Mouse (Mus musculus) heart, adult 2 months (tissue): ENCODE results near the gene Add2. TPM values are rescaled to one million over a fixed set of nuclear protein-coding genes. Genes with fewer than 3 reads are reported as not detected.
"Not testable (repeated sequence)": the region's sequence is repeated elsewhere in the genome, so short reads cannot be mapped to it uniquely, and the experiment has no call there.

Experiments
- DNase-seq, 2 experiments: peaks; one replicate each; pipeline ENCODE4 v3.0.0; 2021
- H3K27ac ChIP-seq: fragments of 200-600 bp; 2 replicates; pipeline ENCODE4 v1.8.1; 2022
- H3K27me3 ChIP-seq: fragments of 200-500 bp; 2 replicates; pipeline ENCODE4 v1.6.1; 2012; ENCODE audit warnings: mild to moderate bottlenecking, low read length, inconsistent platforms, mixed read lengths; ENCODE audit not compliant: control insufficient read depth, insufficient read depth
- H3K36me3 ChIP-seq: fragments of 200-500 bp; 2 replicates; pipeline ENCODE4 v1.6.1; 2012; ENCODE audit warnings: low read length, inconsistent platforms; ENCODE audit not compliant: control insufficient read depth, insufficient read depth
- H3K4me1 ChIP-seq: fragments of 200-500 bp; 2 replicates; pipeline ENCODE4 v1.6.1; 2011; ENCODE audit warnings: low read length; ENCODE audit not compliant: control insufficient read depth, insufficient read depth
- H3K4me3 ChIP-seq: fragments of 200-600 bp; 2 replicates; pipeline ENCODE4 v1.8.1; 2022
- H3K79me2 ChIP-seq: fragments of 200-500 bp; replicated peaks from 2 replicates; pipeline ENCODE4 v1.6.1; 2012; ENCODE audit warnings: mild to moderate bottlenecking, inconsistent platforms, low read length, moderate library complexity, mixed read lengths; ENCODE audit not compliant: control insufficient read depth, insufficient read depth
- H3K9ac ChIP-seq: fragments of 200-500 bp; 2 replicates; pipeline ENCODE4 v1.6.1; 2012; ENCODE audit warnings: low read depth, mild to moderate bottlenecking, control low read depth, inconsistent platforms, low read length, mixed read lengths
- CTCF ChIP-seq: fragments of 200-600 bp; IDR thresholded peaks from 2 replicates; pipeline ENCODE4 v1.8.1; 2022; ENCODE audit warnings: antibody characterized with exemption, mild to moderate bottlenecking, moderate library complexity
- EP300 ChIP-seq: fragments of 200-500 bp; IDR thresholded peaks from 2 replicates; pipeline ENCODE4 v1.6.1; 2011; ENCODE audit warnings: low read depth, low read length, control low read depth; ENCODE audit not compliant: insufficient read depth
- WGBS: fragments of 180-500 bp; shearing (Covaris S2); methylation state at CpG from one replicate; pipeline ENCODE4 v1.1.7; 2018; 5-methylcytosine and 5-hydroxymethylcytosine counted together
- intact Hi-C: fragments of 180-260 bp; cut with DNase I; formaldehyde crosslinking; loops from one replicate; pipeline ENCODE4 v1.15.1; 2025
- long read RNA-seq: library from polyadenylated mRNA; stranded (forward); transcript quantifications from one replicate; pipeline ENCODE4 v2.0.0, GENCODE M21; 2021
- polyA plus RNA-seq: library from polyadenylated mRNA; depleted of rRNA; stranded (reverse); fragments of >200 nt; gene quantifications from 2 replicates; pipeline ENCODE4 v1.2.3, GENCODE M21; 2012; rRNA removed
- total RNA-seq, 2 experiments: library from RNA; stranded (reverse); gene quantifications; 2 replicates each; pipeline ENCODE4 v1.2.3; 2021

The Add2 gene
- total RNA-seq (under 1 TPM; 0.16 to 0.39 TPM), polyA plus RNA-seq (0.25 and 0.47 TPM in 2 replicates)
- long read RNA-seq: 0 reads

GRCm38 (mm10) chr6:86028601-86029322 is at the start of gene Add2:
Gene Add2, plus strand, starts transcription at chr6:86028681.
- Histone ChIP-seq H3K4me1 (no peaks in the 10 kb centered on the region), H3K27ac (no peak within 1 kb of the TSS), H3K4me3 (peak within 1 kb of the TSS; percentile 39), H3K9ac (no peak within 1 kb of the TSS), H3K36me3 (no peaks in the 10 kb centered on the region), H3K27me3 (no peaks in the 10 kb centered on the region), H3K79me2 (no peaks in the 10 kb centered on the region)
- intact Hi-C loops: no loop called here
- WGBS: 2% methylated on average over 56 of the region's 56 CpGs
- DNase-seq: no peak
- TF ChIP-seq CTCF: peak; percentile 19; the same call in 1 of the 2 replicates
- no peak for TF ChIP-seq EP300

GRCm38 (mm10) chr6:85978736-85979135 is 49.7 kb upstream of the Add2 start:
- H3K79me2 ChIP-seq, intact Hi-C loops, H3K27me3 ChIP-seq, H3K9ac ChIP-seq, H3K27ac ChIP-seq, DNase-seq, H3K36me3 ChIP-seq, H3K4me3 ChIP-seq, H3K4me1 ChIP-seq: not testable (repeated sequence)
- WGBS: 80% methylated on average over 4 of the region's 4 CpGs

- no peaks in the 10 kb centered on the region for H3K4me1 ChIP-seq
- no peak overlapping the region for H3K27ac ChIP-seq
- DNase-seq: no peak
- no peak overlapping the region for H3K4me3 ChIP-seq
- TF ChIP-seq CTCF (no peak), EP300 (no peak)
- H3K27me3 ChIP-seq: no peaks in the 10 kb centered on the region
- 67% methylated on average over 8 of the region's 8 CpGs for WGBS
- no peak overlapping the region for H3K9ac ChIP-seq
- intact Hi-C loops: no loop called here
- H3K79me2 ChIP-seq: no peaks in the 10 kb centered on the region
- no peaks in the 10 kb centered on the region for H3K36me3 ChIP-seq
Measured at GRCm38 (mm10) chr6:85984351-85984750, 44.1 kb upstream of the Add2 start.

GRCm38 (mm10) chr6:85989570-85989969 is 38.9 kb upstream of the Add2 start:
- H3K9ac ChIP-seq, DNase-seq, H3K36me3 ChIP-seq, H3K27ac ChIP-seq, H3K79me2 ChIP-seq, H3K27me3 ChIP-seq, intact Hi-C loops, H3K4me1 ChIP-seq, H3K4me3 ChIP-seq: not testable (repeated sequence)
- 71% methylated on average over 5 of the region's 5 CpGs for WGBS

- WGBS: 91% methylated on average over 5 of the region's 5 CpGs
Measured at GRCm38 (mm10) chr6:85990774-85991173, 37.7 kb upstream of the Add2 start.

GRCm38 (mm10) chr6:86003405-86003925 is 25.0 kb upstream of the Add2 start:
- 72% methylated on average over 18 of the region's 18 CpGs for WGBS
- DNase-seq: no peak
- intact Hi-C loops: no loop called here
- H3K27ac ChIP-seq: no peak overlapping the region
- H3K4me3 ChIP-seq: no peak overlapping the region
- H3K4me1 ChIP-seq: no peaks in the 10 kb centered on the region; the same call in 1 of the 2 replicates
- no peak for TF ChIP-seq EP300
- peak; percentile 66 for TF ChIP-seq CTCF
- H3K79me2 ChIP-seq: no peaks in the 10 kb centered on the region
- no peaks in the 10 kb centered on the region for H3K27me3 ChIP-seq
- H3K36me3 ChIP-seq: no peaks in the 10 kb centered on the region
- H3K9ac ChIP-seq: no peak overlapping the region

More at GRCm38 (mm10) chr6:85990774-85991173, 37.7 kb upstream of the Add2 start:
- H3K27ac ChIP-seq, H3K4me1 ChIP-seq, DNase-seq, H3K9ac ChIP-seq, H3K27me3 ChIP-seq, intact Hi-C loops, H3K4me3 ChIP-seq, H3K36me3 ChIP-seq, H3K79me2 ChIP-seq: not testable (repeated sequence)
